Mouse (Mus musculus) CH12.LX (cell line): ENCODE measurements at regions not wholly inside any gene's neighbourhood (a gene's known extent, or its start where the extent isn't known, plus 50 kb on each side); places are given as distances from the start of the nearest gene placed in this dataset.

Experiments
- CTCF ChIP-seq, 2 experiments: IDR thresholded peaks in 1 of 2; conservative IDR thresholded peaks in 1 of 2; 2 replicates each; pipeline ENCODE4 v1.5.1; 2011 to 2012; ENCODE audit warnings: low read depth in 2 of 2, low read length in 2 of 2, improper control_type of control experiment in 1 of 2, inconsistent platforms in 1 of 2, mild to moderate bottlenecking in 1 of 2, moderate library complexity in 1 of 2
- EP300 ChIP-seq: IDR thresholded peaks from 2 replicates; pipeline ENCODE4 v1.6.1; 2011; ENCODE audit warnings: low read length, improper control_type of control experiment
- ETS1 ChIP-seq: conservative IDR thresholded peaks from 2 replicates; pipeline ENCODE4 v1.6.1; 2012; ENCODE audit warnings: low read depth, mild to moderate bottlenecking, inconsistent platforms, low read length, improper control_type of control experiment, moderate library complexity
- NELFE ChIP-seq: IDR thresholded peaks from 2 replicates; pipeline ENCODE4 v1.6.1; 2011; ENCODE audit warnings: low read depth, low read length, improper control_type of control experiment
- POLR2A ChIP-seq: IDR thresholded peaks from 2 replicates; pipeline ENCODE4 v1.6.1; 2011; ENCODE audit warnings: low read depth, mild to moderate bottlenecking, improper control_type of control experiment, low read length
- USF1 ChIP-seq: IDR thresholded peaks from 2 replicates; pipeline ENCODE4 v1.6.1; 2014; ENCODE audit warnings: low read depth, mild to moderate bottlenecking, inconsistent platforms, low read length, improper control_type of control experiment
- ZC3H11A ChIP-seq: IDR thresholded peaks from 2 replicates; pipeline ENCODE4 v1.6.1; 2012; ENCODE audit warnings: low read depth, mild to moderate bottlenecking, inconsistent platforms, low read length, improper control_type of control experiment

GRCm38 (mm10) chr1:52338243-52338642 is 105.2 kb upstream of the Gls start:
- TF ChIP-seq POLR2A (no peak), EP300 (no peak), ZC3H11A (no peak), CTCF (conservative IDR thresholded peaks at IDR 0.05 in 1 of 2, IDR thresholded peaks at IDR 0.05 in 1 of 2; ENCODE audit: low read depth in 2 of 2, low read length in 2 of 2) (no peak), NELFE (no peak), USF1 (no peak), ETS1 (no peak)
